ENCODE assay signal across 8 mouse cellular contexts in genomic region chr10:39240178-39240791, GRCm38 (mm10).
DNase-seq lines count a peak whose midpoint lies in the region; ATAC-seq and TF ChIP-seq lines count a peak whose summit lies in the region.

No protein-coding gene starts in this region.

- H3K27me3 ChIP-seq in heart, embryonic 12.5 days (replicated peaks): no peaks in the 10 kb centered on the region
- H3K27me3 ChIP-seq in forebrain, embryonic 10.5 days (ENCODE audit: poor library complexity, severe bottlenecking): peaks cover 4% of the 10 kb centered on the region
- no peaks in the 10 kb centered on the region for H3K27me3 ChIP-seq in intestine, postnatal 0 days (replicated peaks; ENCODE audit: control insufficient read depth, insufficient read depth, low read length)
- no peaks in the 10 kb centered on the region for H3K27me3 ChIP-seq in midbrain, embryonic 16.5 days (ENCODE audit: control insufficient read depth, insufficient read depth, low read depth, low read length)

- no peak for DNase-seq in heart, postnatal 36 days
- no peak for DNase-seq in forebrain, embryonic 10.5 days (ENCODE audit: extremely low spot score, low spot score)
- no peak for DNase-seq in c-Kit-positive CD71-positive TER-119-positive erythroid progenitor cells, embryonic 14.5 days (ENCODE audit: low spot score)
- DNase-seq in layer of hippocampus, postnatal 10 days (ENCODE audit: low spot score in 2 of 2): no peak
- no peak for DNase-seq in frontal cortex, postnatal 36 days (ENCODE audit: low spot score in 2 of 2)

- ATAC-seq in heart, embryonic 12.5 days (ENCODE audit: insufficient number of reproducible peaks, low FRiP score): no peak; the same call in 1 of the 2 replicates
- ATAC-seq in intestine, postnatal 0 days: no peak
- ATAC-seq in midbrain, embryonic 16.5 days: peak; percentile 74

- peak overlapping the region; percentile 54 for H3K4me2 ChIP-seq in heart, embryonic 12.5 days
- H3K4me2 ChIP-seq in intestine, postnatal 0 days (replicated peaks; ENCODE audit: low read depth): peak overlapping the region; percentile 49
- peak overlapping the region; percentile 17 for H3K4me2 ChIP-seq in midbrain, embryonic 16.5 days (ENCODE audit: low read length)

- intact Hi-C loops in heart, postnatal 36 days (cut with DNase I): loop anchor here (1.0 to 5.0 kb wide), 3 partner anchors 209 to 280 kb away; no protein-coding TSS in a partner anchor

- H3K4me3 ChIP-seq in heart, embryonic 12.5 days: no peak overlapping the region
- H3K4me3 ChIP-seq in forebrain, embryonic 10.5 days: peak overlapping the region; percentile 24; the same call in 1 of the 2 replicates
- no peak overlapping the region for H3K4me3 ChIP-seq in intestine, postnatal 0 days (ENCODE audit: low read depth, low read length)
- no peak overlapping the region for H3K4me3 ChIP-seq in midbrain, embryonic 16.5 days (ENCODE audit: low read depth, low read length)

- peaks cover 8% of the 10 kb centered on the region; the same call in 1 of the 2 replicates for H3K4me1 ChIP-seq in heart, embryonic 12.5 days (replicated peaks)
- peaks cover 18% of the 10 kb centered on the region for H3K4me1 ChIP-seq in forebrain, embryonic 10.5 days
- H3K4me1 ChIP-seq in intestine, postnatal 0 days (replicated peaks; ENCODE audit: control insufficient read depth, insufficient read depth, low read length): no peaks in the 10 kb centered on the region
- H3K4me1 ChIP-seq in midbrain, embryonic 16.5 days (ENCODE audit: control insufficient read depth, insufficient read depth, low read length): peaks cover 12% of the 10 kb centered on the region

- no peak for TF ChIP-seq CTCF in intestine, postnatal 0 days (IDR thresholded peaks at IDR 0.05; ENCODE audit: low read depth)

- peak overlapping the region; percentile 27; the same call in 1 of the 2 replicates for H3K9ac ChIP-seq in heart, embryonic 12.5 days
- H3K9ac ChIP-seq in intestine, postnatal 0 days (ENCODE audit: low read depth, low read length): no peak overlapping the region
- H3K9ac ChIP-seq in midbrain, embryonic 16.5 days (ENCODE audit: low read depth, low read length): peak overlapping the region; percentile 27; the same call in 1 of the 2 replicates

- no peaks in the 10 kb centered on the region for H3K36me3 ChIP-seq in heart, embryonic 12.5 days
- H3K36me3 ChIP-seq in forebrain, embryonic 10.5 days (replicated peaks): no peaks in the 10 kb centered on the region
- no peaks in the 10 kb centered on the region for H3K36me3 ChIP-seq in intestine, postnatal 0 days (ENCODE audit: control insufficient read depth, insufficient read depth)
- H3K36me3 ChIP-seq in midbrain, embryonic 16.5 days (ENCODE audit: control insufficient read depth, insufficient read depth, low read length): no peaks in the 10 kb centered on the region

- 39% methylated on average over 11 of the region's 11 CpGs for WGBS in heart, embryonic 12.5 days
- 47% methylated on average over 11 of the region's 11 CpGs for WGBS in forebrain, embryonic 10.5 days
- WGBS in intestine, postnatal 0 days: 53% methylated on average over 11 of the region's 11 CpGs
- 42% methylated on average over 11 of the region's 11 CpGs for WGBS in midbrain, embryonic 16.5 days

- H3K9me3 ChIP-seq in heart, embryonic 12.5 days (replicated peaks): no peaks in the 10 kb centered on the region
- no peaks in the 10 kb centered on the region for H3K9me3 ChIP-seq in forebrain, embryonic 10.5 days
- H3K9me3 ChIP-seq in intestine, postnatal 0 days (ENCODE audit: control insufficient read depth): no peaks in the 10 kb centered on the region
- H3K9me3 ChIP-seq in midbrain, embryonic 16.5 days (replicated peaks; ENCODE audit: control insufficient read depth, low read length, poor library complexity, severe bottlenecking): no peaks in the 10 kb centered on the region

- H3K27ac ChIP-seq in heart, embryonic 12.5 days (ENCODE audit: poor library complexity, severe bottlenecking): no peak overlapping the region
- H3K27ac ChIP-seq in forebrain, embryonic 10.5 days: peak overlapping the region; percentile 74
- no peak overlapping the region for H3K27ac ChIP-seq in intestine, postnatal 0 days (ENCODE audit: low read depth, low read length)
- H3K27ac ChIP-seq in midbrain, embryonic 16.5 days (ENCODE audit: low read length): peak overlapping the region; percentile 6

Comparison
In these comparisons a context has a peak if more than half of its experiments do, and no peak if none do; other contexts are left out.
1. H3K27ac ChIP-seq: peak in forebrain, embryonic 10.5 days (single experiment) and midbrain, embryonic 16.5 days (single experiment); none in heart, embryonic 12.5 days (single experiment) and intestine, postnatal 0 days (single experiment).
2. Peak in every context shown above with its lines, with median percentiles within 50 percentile points of each other: H3K4me2 ChIP-seq.